Mouse (Mus musculus) C2C12 (cell line): ENCODE results near the gene Sh2d6.

Source experiments
- CEBPB ChIP-seq: IDR thresholded peaks from one replicate; pipeline ENCODE4 v1.6.1; 2011; ENCODE audit warnings: low read depth, mild to moderate bottlenecking, control low read depth, moderate library complexity
- CTCF ChIP-seq: IDR thresholded peaks from one replicate; pipeline ENCODE4 v1.5.1; 2011; ENCODE audit not compliant: control insufficient read depth, insufficient read depth, insufficient read length
- FOSL1 ChIP-seq: IDR thresholded peaks from one replicate; pipeline ENCODE4 v1.8.0; 2011; ENCODE audit warnings: mild to moderate bottlenecking, low read length; ENCODE audit not compliant: poor library complexity, insufficient read depth, severe bottlenecking
- MAX ChIP-seq: IDR thresholded peaks from one replicate; pipeline ENCODE4 v1.6.1; 2011; ENCODE audit warnings: mild to moderate bottlenecking, control low read depth
- MYOD1 ChIP-seq: IDR thresholded peaks from one replicate; pipeline ENCODE4 v1.6.1; 2011; ENCODE audit warnings: low read depth; ENCODE audit not compliant: control insufficient read depth, insufficient read length
- USF1 ChIP-seq: IDR thresholded peaks from one replicate; pipeline ENCODE4 v1.6.1; 2011; ENCODE audit warnings: low read depth, mild to moderate bottlenecking, control low read depth, moderate library complexity

- TF ChIP-seq CTCF = peak; percentile 67
- no peak for TF ChIP-seq FOSL1
- TF ChIP-seq USF1 = no peak
- TF ChIP-seq MYOD1 = no peak
- no peak for TF ChIP-seq MAX
- TF ChIP-seq CEBPB = no peak
Measured at GRCm38 (mm10) chr6:72534035-72534809, 12.7 kb upstream of the Sh2d6 start.
